Mouse (Mus musculus) ES-Bruce4 (cell line): ENCODE measurements around the gene Ces2a. TPM values are rescaled to one million over a fixed set of nuclear protein-coding genes. Genes with fewer than 3 reads are reported as not detected.

Source experiments
- H3K27ac ChIP-seq: 2 replicates; pipeline ENCODE4 v1.5.1; 2012; ENCODE audit warnings: low read length, inconsistent platforms; ENCODE audit not compliant: insufficient read depth
- H3K27me3 ChIP-seq: 2 replicates; pipeline ENCODE4 v1.6.1; 2012; ENCODE audit warnings: mild to moderate bottlenecking, low read length, inconsistent platforms; ENCODE audit not compliant: control insufficient read depth, poor library complexity, insufficient read depth, severe bottlenecking
- H3K36me3 ChIP-seq: 2 replicates; pipeline ENCODE4 v1.6.1; 2012; ENCODE audit warnings: inconsistent platforms, mild to moderate bottlenecking, low read length, moderate library complexity; ENCODE audit not compliant: control insufficient read depth, poor library complexity, insufficient read depth, severe bottlenecking
- H3K4me1 ChIP-seq: one replicate; pipeline ENCODE4 v1.8.1; 2011; ENCODE audit warnings: low read length; ENCODE audit not compliant: control insufficient read depth, insufficient read depth
- H3K4me3 ChIP-seq: 2 replicates; pipeline ENCODE4 v1.5.1; 2011; ENCODE audit warnings: low read depth, mild to moderate bottlenecking, low read length
- H3K9ac ChIP-seq: 2 replicates; pipeline ENCODE4 v1.6.1; 2012; ENCODE audit warnings: low read depth, mild to moderate bottlenecking, inconsistent platforms; ENCODE audit not compliant: poor library complexity, severe bottlenecking
- H3K9me3 ChIP-seq: replicated peaks from 2 replicates; pipeline ENCODE4 v1.6.1; 2012; ENCODE audit warnings: mild to moderate bottlenecking, low read length, inconsistent platforms; ENCODE audit not compliant: control insufficient read depth, poor library complexity, insufficient read depth, severe bottlenecking
- CTCF ChIP-seq: IDR thresholded peaks from one replicate; pipeline ENCODE4 v1.8.1; 2011; ENCODE audit warnings: low read depth, low read length
- EP300 ChIP-seq: IDR thresholded peaks from 2 replicates; pipeline ENCODE4 v1.6.1; 2011; ENCODE audit warnings: low read depth, low read length; ENCODE audit not compliant: insufficient read depth
- POLR2A ChIP-seq: IDR thresholded peaks from one replicate; pipeline ENCODE4 v1.8.1; 2011; ENCODE audit warnings: low read length; ENCODE audit not compliant: insufficient read depth
- polyA plus RNA-seq: library from polyadenylated mRNA; stranded (reverse); fragments of >200 nt; gene quantifications from 2 replicates; pipeline ENCODE4 v1.2.4, GENCODE M21; 2011; ENCODE audit warnings: low read depth; ENCODE audit not compliant: missing spikeins, insufficient read depth, insufficient read length

The Ces2a gene
- polyA plus RNA-seq, 1 experiment: not detected

DNA sequence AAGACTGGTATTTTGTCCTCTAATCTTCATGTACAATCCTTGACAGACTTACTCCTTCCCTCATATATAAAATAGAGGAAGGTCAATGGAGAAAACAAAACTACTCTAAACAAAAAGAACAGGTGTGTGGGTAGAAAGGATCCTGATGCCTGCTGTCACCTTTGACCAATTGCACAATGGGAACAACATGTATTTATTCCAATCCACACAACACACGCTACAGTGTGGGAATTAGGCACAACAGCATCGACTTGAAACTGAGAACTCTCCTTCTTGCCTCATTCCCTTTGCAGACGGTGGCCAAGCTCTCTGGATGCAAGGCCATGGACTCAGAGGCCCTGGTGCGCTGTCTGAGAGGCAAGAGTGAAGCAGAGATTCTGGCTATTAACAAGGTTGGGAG is 27.3 kb downstream of the Ces2a start:
- no peak for TF ChIP-seq EP300
- Histone ChIP-seq H3K9ac (no peak overlapping the region), H3K9me3 (no peaks in the 10 kb centered on the region), H3K36me3 (no peaks in the 10 kb centered on the region), H3K27ac (no peak overlapping the region), H3K4me3 (no peak overlapping the region), H3K27me3 (no peaks in the 10 kb centered on the region), H3K4me1 (no peaks in the 10 kb centered on the region)

- H3K27ac ChIP-seq: no peak overlapping the region
- H3K36me3 ChIP-seq: no peaks in the 10 kb centered on the region
- no peaks in the 10 kb centered on the region; the same call in 1 of the 2 replicates for H3K27me3 ChIP-seq
- no peaks in the 10 kb centered on the region for H3K9me3 ChIP-seq
- TF ChIP-seq CTCF: no peak
- no peak for TF ChIP-seq POLR2A
- no peak for TF ChIP-seq EP300
- no peak overlapping the region for H3K9ac ChIP-seq
- no peak overlapping the region for H3K4me3 ChIP-seq
- no peaks in the 10 kb centered on the region for H3K4me1 ChIP-seq
Measured at GRCm38 (mm10) chr8:104766485-104766884, 32.7 kb downstream of the Ces2a start.

- H3K36me3 ChIP-seq: no peaks in the 10 kb centered on the region
- no peaks in the 10 kb centered on the region for H3K4me1 ChIP-seq
- no peak overlapping the region for H3K9ac ChIP-seq
- H3K27ac ChIP-seq: no peak overlapping the region
- peaks cover 1% of the 10 kb centered on the region; the same call in 1 of the 2 replicates for H3K9me3 ChIP-seq
- no peak overlapping the region for H3K4me3 ChIP-seq
- H3K27me3 ChIP-seq: no peaks in the 10 kb centered on the region; the same call in 1 of the 2 replicates
- TF ChIP-seq POLR2A: no peak
- TF ChIP-seq EP300: no peak
- no peak for TF ChIP-seq CTCF
Measured at GRCm38 (mm10) chr8:104770365-104770764, 36.6 kb downstream of the Ces2a start.

- TF ChIP-seq CTCF (no peak), POLR2A (no peak), EP300 (no peak)
- Histone ChIP-seq H3K36me3 (no peaks in the 10 kb centered on the region), H3K27ac (no peak overlapping the region), H3K9me3 (peaks cover 9% of the 10 kb centered on the region), H3K9ac (no peak overlapping the region), H3K4me3 (no peak overlapping the region), H3K4me1 (no peaks in the 10 kb centered on the region), H3K27me3 (no peaks in the 10 kb centered on the region; the same call in 1 of the 2 replicates)
Measured at GRCm38 (mm10) chr8:104787049-104787448, 53.2 kb downstream of the Ces2a start.

DNA sequence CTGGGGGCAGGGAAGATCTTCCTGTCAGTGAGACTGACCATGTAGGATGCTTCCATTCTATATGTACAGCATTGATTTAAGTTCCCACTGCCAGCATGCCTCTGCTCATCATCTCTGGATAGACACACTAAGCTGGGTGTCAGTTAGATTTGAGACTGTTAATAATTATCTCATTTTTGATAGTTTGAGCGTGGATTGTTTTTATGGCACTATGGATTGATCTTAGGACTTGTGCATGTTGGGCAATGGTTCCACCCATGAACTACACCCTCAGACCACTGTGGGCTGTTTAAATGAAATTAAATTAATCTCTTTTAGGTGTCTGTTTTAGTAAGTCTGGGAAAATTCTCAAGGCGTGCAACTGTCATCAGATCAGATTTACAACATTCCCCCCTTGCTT is 55.1 kb downstream of the Ces2a start:
- no peak overlapping the region for H3K27ac ChIP-seq
- no peak overlapping the region for H3K9ac ChIP-seq
- peaks cover 2% of the 10 kb centered on the region for H3K9me3 ChIP-seq
- H3K36me3 ChIP-seq: no peaks in the 10 kb centered on the region
- TF ChIP-seq POLR2A (no peak), CTCF (no peak), EP300 (no peak)
- H3K4me1 ChIP-seq: no peaks in the 10 kb centered on the region
- H3K4me3 ChIP-seq: no peak overlapping the region
- H3K27me3 ChIP-seq: no peaks in the 10 kb centered on the region; the same call in 1 of the 2 replicates

GRCm38 (mm10) chr8:104789886-104790680 is 56.3 kb downstream of the Ces2a start:
- Histone ChIP-seq H3K27me3 (no peaks in the 10 kb centered on the region; the same call in 1 of the 2 replicates), H3K4me3 (no peak overlapping the region), H3K4me1 (no peaks in the 10 kb centered on the region), H3K36me3 (no peaks in the 10 kb centered on the region), H3K9ac (no peak overlapping the region), H3K9me3 (no peaks in the 10 kb centered on the region), H3K27ac (no peak overlapping the region)
- TF ChIP-seq EP300: no peak
- no peak for TF ChIP-seq POLR2A
- TF ChIP-seq CTCF: no peak

Other genes starting within 250 kb of the Ces2a start
- gene Terb1, start 224.1 kb upstream of the Ces2a start, polyA plus RNA-seq: 1.1 and 1.5 TPM in 2 replicates
- gene Nae1, start 199.4 kb upstream of the Ces2a start, polyA plus RNA-seq: 114 and 125 TPM in 2 replicates
- gene Car7, start 199.3 kb upstream of the Ces2a start, polyA plus RNA-seq: 1.2 and 1.4 TPM in 2 replicates
- gene Pdp2, start 142.6 kb upstream of the Ces2a start, polyA plus RNA-seq: 12.1 and 13.0 TPM in 2 replicates
- gene Cdh16, start 109.6 kb upstream of the Ces2a start, polyA plus RNA-seq: not detected in 2 replicates
- 1.4 and 1.9 TPM in 2 replicates for gene Rrad, start 102.7 kb upstream of the Ces2a start, polyA plus RNA-seq
- gene Ciao2b, start 92.0 kb upstream of the Ces2a start, polyA plus RNA-seq: 63.4 and 71.3 TPM in 2 replicates
- not detected in 2 replicates for gene Ces2b, start 97.6 kb downstream of the Ces2a start, polyA plus RNA-seq
- not detected in 2 replicates for gene Ces2c, start 113.1 kb downstream of the Ces2a start, polyA plus RNA-seq
- not detected in 2 replicates for gene Ces2e, start 192.3 kb downstream of the Ces2a start, polyA plus RNA-seq
- 0.15 and 0.16 TPM in 2 replicates for gene Ces2f, start 213.4 kb downstream of the Ces2a start, polyA plus RNA-seq
- gene Ces2g, start 227.7 kb downstream of the Ces2a start, polyA plus RNA-seq: 0.41 TPM in 1 of 2 replicates, not detected in the other